Mouse (Mus musculus): Measurements from ENCODE around the gene Gm20449. TPM values are rescaled to one million over a fixed set of nuclear protein-coding genes. Genes with fewer than 3 reads are reported as not detected.
A peak's percentile ranks its signal among the peaks of the same experiment; 100 is the strongest.
"Not testable (repeated sequence)": the region's sequence is repeated elsewhere in the genome, so short reads cannot be mapped to it uniquely, and the experiment has no call there.

Gm20449 gene
- polyA plus RNA-seq, 1 experiment from 2014 or later: not detected

GRCm38 (mm10) chr7:41448596-41448995 is 50.6 kb downstream of the Gm20449 start, which contains the start of gene Vmn2r57:
Gene Vmn2r57, minus strand, starts transcription at chr7:41448696.
- not testable (repeated sequence) for H3K4me1 ChIP-seq (ENCODE audit: control insufficient read depth, insufficient read depth, low read length); H3K36me3 ChIP-seq (ENCODE audit: control insufficient read depth, insufficient read depth, low read length); H3K9me3 ChIP-seq (replicated peaks; ENCODE audit: control insufficient read depth, low read length); H3K27ac ChIP-seq (ENCODE audit: low read depth, low read length); H3K4me3 ChIP-seq (ENCODE audit: low read depth, low read length); H3K9ac ChIP-seq (ENCODE audit: low read length); DNase-seq (ENCODE audit: low spot score); H3K4me2 ChIP-seq (ENCODE audit: low read length); H3K27me3 ChIP-seq (replicated peaks; ENCODE audit: control insufficient read depth, insufficient read depth, low read length); ATAC-seq
- 83% methylated on average over 1 of the region's 1 CpGs for WGBS

- H3K4me2 ChIP-seq (ENCODE audit: low read length): no peak overlapping the region; the same call in 1 of the 2 replicates
- no peaks in the 10 kb centered on the region for H3K4me1 ChIP-seq (ENCODE audit: control insufficient read depth, insufficient read depth, low read length)
- H3K36me3 ChIP-seq (ENCODE audit: control insufficient read depth, insufficient read depth, low read length): no peaks in the 10 kb centered on the region
- no peak overlapping the region for H3K9ac ChIP-seq (ENCODE audit: low read length)
- H3K9me3 ChIP-seq (replicated peaks; ENCODE audit: control insufficient read depth, low read length): no peaks in the 10 kb centered on the region
- H3K4me3 ChIP-seq (ENCODE audit: low read depth, low read length): no peak overlapping the region
- WGBS: 70% methylated on average over 4 of the region's 4 CpGs
- no peak overlapping the region for H3K27ac ChIP-seq (ENCODE audit: low read depth, low read length)
- 0 out of 2 replicates have a peak, but pooled peaks have one; percentile 24 for ATAC-seq
- peak; percentile 1 for DNase-seq (ENCODE audit: low spot score)
- H3K27me3 ChIP-seq (replicated peaks; ENCODE audit: control insufficient read depth, insufficient read depth, low read length): no peaks in the 10 kb centered on the region
Measured at GRCm38 (mm10) chr7:41394130-41394529, 105.1 kb downstream of the Gm20449 start.

- H3K9me3 ChIP-seq (replicated peaks; ENCODE audit: control insufficient read depth, low read length): no peaks in the 10 kb centered on the region
- H3K4me1 ChIP-seq (ENCODE audit: control insufficient read depth, insufficient read depth, low read length): no peaks in the 10 kb centered on the region
- peak within 1 kb of the TSS; percentile 53 for H3K4me2 ChIP-seq (ENCODE audit: low read length)
- no peaks in the 10 kb centered on the region for H3K27me3 ChIP-seq (replicated peaks; ENCODE audit: control insufficient read depth, insufficient read depth, low read length)
- DNase-seq (ENCODE audit: low spot score) (peak; percentile 97), ATAC-seq (peak; percentile 99)
- no peaks in the 10 kb centered on the region for H3K36me3 ChIP-seq (ENCODE audit: control insufficient read depth, insufficient read depth, low read length)
- H3K27ac ChIP-seq (ENCODE audit: low read depth, low read length): peak within 1 kb of the TSS; percentile 75
- H3K9ac ChIP-seq (ENCODE audit: low read length): peak within 1 kb of the TSS; percentile 62
- under 1% methylated on average over 25 of the region's 25 CpGs for WGBS
- H3K4me3 ChIP-seq (ENCODE audit: low read depth, low read length): peak within 1 kb of the TSS; percentile 54
Measured at GRCm38 (mm10) chr7:41393048-41393971, 105.9 kb downstream of the Gm20449 start, which contains the start of gene AI987944. Gene AI987944, minus strand, starts transcription at chr7:41393379.

Other genes with a start within 250 kb of the Gm20449 start
- 10.1 and 11.2 TPM in 2 replicates for gene AI987944, start 106.0 kb downstream of the Gm20449 start, polyA plus RNA-seq (2014; fragmentation: Nextera tagmentation; extraction: Ambion mirVana)
- gene Vmn2r57, start 50.7 kb downstream of the Gm20449 start, polyA plus RNA-seq (2014; fragmentation: Nextera tagmentation; extraction: Ambion mirVana): 0.24 and 0.28 TPM in 2 replicates
- 5.1 and 5.2 TPM in 2 replicates for gene AW146154, start 473 bp upstream of the Gm20449 start, polyA plus RNA-seq (2014; fragmentation: Nextera tagmentation; extraction: Ambion mirVana)
- not detected in 2 replicates for gene Gm6871, start 74.2 kb upstream of the Gm20449 start, polyA plus RNA-seq (2014; fragmentation: Nextera tagmentation; extraction: Ambion mirVana)
- 18.5 and 22.9 TPM in 2 replicates for gene 2610021A01Rik, start 99.8 kb upstream of the Gm20449 start, polyA plus RNA-seq (2014; fragmentation: Nextera tagmentation; extraction: Ambion mirVana)
- 27.9 and 30.2 TPM in 2 replicates for gene Zfp788, start 133.8 kb upstream of the Gm20449 start, polyA plus RNA-seq (2014; fragmentation: Nextera tagmentation; extraction: Ambion mirVana)